In the genomic region with DNA sequence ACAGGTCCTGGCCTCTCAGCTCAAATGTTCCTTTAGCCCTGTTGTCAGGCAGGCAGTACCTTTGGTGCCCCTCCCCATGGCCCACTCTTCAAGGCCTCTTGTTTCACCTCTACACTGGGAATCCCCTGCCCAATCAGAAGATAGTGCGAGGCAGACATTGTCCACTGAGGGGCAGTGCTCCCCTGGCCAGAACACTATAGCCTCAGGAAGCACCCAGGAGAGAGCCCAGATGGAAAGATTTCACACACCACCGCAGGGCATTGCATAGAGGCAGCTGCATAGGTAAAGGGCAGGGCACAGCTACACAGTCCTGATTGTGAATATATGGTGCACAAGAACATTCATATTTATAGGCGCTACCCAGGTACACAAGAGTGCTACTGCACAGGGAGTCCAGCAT, we compare ENCODE assay signal across 8 mouse cellular contexts. TPM values are rescaled to one million over a fixed set of nuclear protein-coding genes. Genes with fewer than 3 reads are reported as not detected.
DNase-seq lines count a peak whose midpoint lies in the region; ATAC-seq lines count a peak whose summit lies in the region.

No protein-coding gene starts in this region.

- WGBS in heart, embryonic 15.5 days, result 14% methylated on average over 3 of the region's 3 CpGs
- 25% methylated on average over 3 of the region's 3 CpGs for WGBS in midbrain, embryonic 11.5 days
- WGBS in stomach, embryonic 16.5 days, result 20% methylated on average over 3 of the region's 3 CpGs

- H3K4me3 ChIP-seq in heart, embryonic 15.5 days, result no peak overlapping the region
- no peak overlapping the region for H3K4me3 ChIP-seq in midbrain, embryonic 11.5 days (ENCODE audit: low read depth, low read length)
- no peak overlapping the region for H3K4me3 ChIP-seq in stomach, embryonic 16.5 days (replicated peaks; ENCODE audit: low read length)

- H3K9ac ChIP-seq in heart, embryonic 15.5 days, result no peak overlapping the region
- H3K9ac ChIP-seq in midbrain, embryonic 11.5 days (ENCODE audit: low read length), result no peak overlapping the region
- no peak overlapping the region for H3K9ac ChIP-seq in stomach, embryonic 16.5 days (ENCODE audit: low read length)

- peak; percentile 35; the same call in 1 of the 2 replicates for ATAC-seq in heart, embryonic 15.5 days (replicated peaks; ENCODE audit: insufficient number of reproducible peaks, insufficient read depth, low FRiP score, low read depth)
- ATAC-seq in midbrain, embryonic 11.5 days (ENCODE audit: low FRiP score), result peak; percentile 93
- peak; percentile 86 for ATAC-seq in stomach, embryonic 16.5 days (ENCODE audit: insufficient read depth, low FRiP score)

- H3K27me3 ChIP-seq in heart, embryonic 15.5 days, result peaks cover 22% of the 10 kb centered on the region
- no peaks in the 10 kb centered on the region for H3K27me3 ChIP-seq in midbrain, embryonic 11.5 days (ENCODE audit: control insufficient read depth, insufficient read depth, low read length)
- H3K27me3 ChIP-seq in stomach, embryonic 16.5 days (ENCODE audit: control insufficient read depth, insufficient read depth, low read length), result no peaks in the 10 kb centered on the region

- intact Hi-C loops in left cerebral cortex, postnatal 25 days (cut with DNase I), result loop anchor here (1.0 kb wide), 1 partner anchor 131 kb away; no protein-coding TSS in a partner anchor

- no peaks in the 10 kb centered on the region for H3K9me3 ChIP-seq in heart, embryonic 15.5 days (replicated peaks)
- H3K9me3 ChIP-seq in midbrain, embryonic 11.5 days (ENCODE audit: control insufficient read depth, low read length), result no peaks in the 10 kb centered on the region
- no peaks in the 10 kb centered on the region for H3K9me3 ChIP-seq in stomach, embryonic 16.5 days (replicated peaks; ENCODE audit: control insufficient read depth, low read length)

- H3K4me2 ChIP-seq in heart, embryonic 15.5 days, result no peak overlapping the region
- no peak overlapping the region for H3K4me2 ChIP-seq in midbrain, embryonic 11.5 days
- H3K4me2 ChIP-seq in stomach, embryonic 16.5 days (ENCODE audit: low read depth, low read length), result no peak overlapping the region

- no peaks in the 10 kb centered on the region for H3K4me1 ChIP-seq in heart, embryonic 15.5 days (replicated peaks)
- no peaks in the 10 kb centered on the region for H3K4me1 ChIP-seq in midbrain, embryonic 11.5 days (ENCODE audit: control insufficient read depth, insufficient read depth, low read length)
- H3K4me1 ChIP-seq in stomach, embryonic 16.5 days (ENCODE audit: control insufficient read depth, insufficient read depth, low read length), result no peaks in the 10 kb centered on the region

- DNase-seq in adrenal gland, adult 2 months, result peak; percentile 33
- no peak for DNase-seq in adrenal gland, postnatal 4 days (ENCODE audit: low spot score in 2 of 2)
- peak; percentile 60 for DNase-seq in adipocyte (ENCODE audit: low spot score)
- peak; percentile 59 for DNase-seq in embryo, embryonic 9.5 days (ENCODE audit: extremely low spot score)
- DNase-seq in left cerebral cortex, postnatal 25 days (ENCODE audit: low spot score in 2 of 2), result peak; percentile 53
- DNase-seq in midbrain, embryonic 11.5 days (ENCODE audit: low spot score, missing footprints), result peak; percentile 92

- no peak overlapping the region for H3K27ac ChIP-seq in heart, embryonic 15.5 days
- no peak overlapping the region for H3K27ac ChIP-seq in midbrain, embryonic 11.5 days (ENCODE audit: low read depth, low read length)
- H3K27ac ChIP-seq in stomach, embryonic 16.5 days (ENCODE audit: low read length), result no peak overlapping the region

- H3K36me3 ChIP-seq in heart, embryonic 15.5 days, result no peaks in the 10 kb centered on the region
- H3K36me3 ChIP-seq in midbrain, embryonic 11.5 days (ENCODE audit: control insufficient read depth, insufficient read depth, low read length), result no peaks in the 10 kb centered on the region
- no peaks in the 10 kb centered on the region for H3K36me3 ChIP-seq in stomach, embryonic 16.5 days (ENCODE audit: control insufficient read depth, insufficient read depth, low read length)

RNA-seq across cellular contexts. Expression of a gene that starts 6.5 kb away (rescaled TPM):
- total RNA-seq in adrenal gland, adult 2 months (2021), result under 1 TPM; 0.28 to 0.29 TPM
- 0.22 and 0.38 TPM in 2 replicates for polyA plus RNA-seq in adrenal gland, adult 2 months (2012; rRNA removed)
- total RNA-seq in adrenal gland, postnatal 4 days (2021), result 1 to 10 TPM; 1.8 to 2.1 TPM
- polyA plus RNA-seq in heart, embryonic 15.5 days (2015; fragmentation: Nextera tagmentation; extraction: Ambion mirVana), result 0.40 and 0.82 TPM in 2 replicates
- total RNA-seq in left cerebral cortex, postnatal 25 days (2021), result under 1 TPM; 0.71 to 0.80 TPM
- polyA plus RNA-seq in midbrain, embryonic 11.5 days (2014; fragmentation: Nextera tagmentation; extraction: Ambion mirVana), result 4.6 and 5.2 TPM in 2 replicates
- polyA plus RNA-seq in stomach, embryonic 16.5 days (2015; fragmentation: Nextera tagmentation; extraction: Ambion mirVana), result 8.9 and 10.3 TPM in 2 replicates

RNA-seq across cellular contexts. Expression of a gene that starts 23.5 kb away (rescaled TPM):
- total RNA-seq in adrenal gland, adult 2 months (2021), result 10 to 100 TPM; 26.5 to 33.1 TPM
- polyA plus RNA-seq in adrenal gland, adult 2 months (2012; rRNA removed), result 1.6 and 1.7 TPM in 2 replicates
- total RNA-seq in adrenal gland, postnatal 4 days (2021), result 10 to 100 TPM; 49.4 to 53.4 TPM
- 25.5 and 30.4 TPM in 2 replicates for polyA plus RNA-seq in heart, embryonic 15.5 days (2015; fragmentation: Nextera tagmentation; extraction: Ambion mirVana)
- total RNA-seq in left cerebral cortex, postnatal 25 days (2021), result 10 to 100 TPM; 30.6 to 34.9 TPM
- polyA plus RNA-seq in midbrain, embryonic 11.5 days (2014; fragmentation: Nextera tagmentation; extraction: Ambion mirVana), result 77.7 and 82.3 TPM in 2 replicates
- polyA plus RNA-seq in stomach, embryonic 16.5 days (2015; fragmentation: Nextera tagmentation; extraction: Ambion mirVana), result 35.6 and 35.9 TPM in 2 replicates

Comparison
In these comparisons a context has a peak if more than half of its experiments do, and no peak if none do; other contexts are left out.
1. DNase-seq: peak in adrenal gland, adult 2 months (single experiment), adipocyte (single experiment), embryo, embryonic 9.5 days (single experiment), left cerebral cortex, postnatal 25 days (2 of 2) and midbrain, embryonic 11.5 days (single experiment); none in adrenal gland, postnatal 4 days (0 of 2).
2. ATAC-seq: peak in every context shown above with its lines; median percentile 93 in midbrain, embryonic 11.5 days; 86 in stomach, embryonic 16.5 days; 35 in heart, embryonic 15.5 days.